Mouse (Mus musculus) E14TG2a.4 (cell line): ENCODE data around the gene Togaram2.

ENCODE experiments used
- CTCF ChIP-seq: conservative IDR thresholded peaks from 2 replicates; pipeline ENCODE4 v1.5.1; 2014; ENCODE audit warnings: low read length
- POU5F1 ChIP-seq: IDR thresholded peaks from 2 replicates; pipeline ENCODE4 v1.6.1; 2014; ENCODE audit warnings: low read length, borderline replicate concordance

- TF ChIP-seq CTCF (no peak), POU5F1 (no peak)
Measured at GRCm38 (mm10) chr17:71636786-71637185, 36.3 kb upstream of the Togaram2 start.
